Mouse (Mus musculus) lung, postnatal 0 days (tissue): Measurements from ENCODE around the gene Ube2h. TPM values are rescaled to one million over a fixed set of nuclear protein-coding genes. Genes with fewer than 3 reads are reported as not detected.

Source experiments
- ATAC-seq: fragments of 200-750 bp; cut with Nextera tagmentation; 2 replicates; pipeline ENCODE4 v1.8.0; 2017; ENCODE audit warnings: moderate library complexity
- DNase-seq: peaks from one replicate; pipeline ENCODE4 v3.0.0-alpha.2; 2016; ENCODE audit warnings: low spot score
- H3K27ac ChIP-seq: fragments of 300-500 bp; sonication (generic); 2 replicates; pipeline ENCODE4 v1.5.1; 2014; ENCODE audit warnings: antibody characterized with exemption, mild to moderate bottlenecking, low read length, mixed read lengths
- H3K27me3 ChIP-seq: fragments of 300-500 bp; sonication (generic); replicated peaks from 2 replicates; pipeline ENCODE4 v1.6.1; 2014; ENCODE audit warnings: low read length, mixed read lengths; ENCODE audit not compliant: insufficient read depth
- H3K36me3 ChIP-seq: fragments of 300-500 bp; sonication (generic); 2 replicates; pipeline ENCODE4 v1.6.1; 2014; ENCODE audit warnings: low read length, mixed read lengths; ENCODE audit not compliant: insufficient read depth
- H3K4me1 ChIP-seq: fragments of 300-500 bp; sonication (generic); 2 replicates; pipeline ENCODE4 v1.6.1; 2014; ENCODE audit warnings: antibody characterized with exemption, low read depth, low read length, mixed read lengths; ENCODE audit not compliant: insufficient read depth
- H3K4me2 ChIP-seq: fragments of 300-500 bp; sonication (generic); replicated peaks from 2 replicates; pipeline ENCODE4 v1.6.1; 2014; ENCODE audit warnings: low read depth, mild to moderate bottlenecking, low read length, moderate library complexity, mixed read lengths
- H3K4me3 ChIP-seq: fragments of 300-500 bp; sonication (generic); 2 replicates; pipeline ENCODE4 v1.5.1; 2014; ENCODE audit warnings: low read depth, low read length
- H3K9ac ChIP-seq: fragments of 300-500 bp; sonication (generic); replicated peaks from 2 replicates; pipeline ENCODE4 v1.6.1; 2014; ENCODE audit warnings: low read depth, mild to moderate bottlenecking
- H3K9me3 ChIP-seq: fragments of 300-500 bp; sonication (generic); 2 replicates; pipeline ENCODE4 v1.6.1; 2016; ENCODE audit warnings: low read length, mixed read lengths
- CTCF ChIP-seq: IDR thresholded peaks from 2 replicates; pipeline ENCODE4 v1.5.1; 2016; ENCODE audit warnings: antibody characterized with exemption, mild to moderate bottlenecking
- EP300 ChIP-seq: IDR thresholded peaks from 2 replicates; pipeline ENCODE4 v1.6.1; 2016; ENCODE audit warnings: antibody characterized with exemption, mild to moderate bottlenecking, control low read depth
- WGBS: fragments of 180-500 bp; shearing (Covaris S2); extraction: QIAGEN DNeasy Blood & Tissue Kit; methylation state at CpG from one replicate; pipeline ENCODE4 v1.1.7; 2014; 5-methylcytosine and 5-hydroxymethylcytosine counted together
- polyA plus RNA-seq: library from polyadenylated mRNA; unstranded; fragments of >200 nt; fragmentation: Nextera tagmentation; extraction: Ambion mirVana; gene quantifications from 2 replicates; pipeline ENCODE4 v1.2.1, GENCODE M21; 2015

Gene Ube2h
- 34.5 and 40.3 TPM in 2 replicates for polyA plus RNA-seq

DNA sequence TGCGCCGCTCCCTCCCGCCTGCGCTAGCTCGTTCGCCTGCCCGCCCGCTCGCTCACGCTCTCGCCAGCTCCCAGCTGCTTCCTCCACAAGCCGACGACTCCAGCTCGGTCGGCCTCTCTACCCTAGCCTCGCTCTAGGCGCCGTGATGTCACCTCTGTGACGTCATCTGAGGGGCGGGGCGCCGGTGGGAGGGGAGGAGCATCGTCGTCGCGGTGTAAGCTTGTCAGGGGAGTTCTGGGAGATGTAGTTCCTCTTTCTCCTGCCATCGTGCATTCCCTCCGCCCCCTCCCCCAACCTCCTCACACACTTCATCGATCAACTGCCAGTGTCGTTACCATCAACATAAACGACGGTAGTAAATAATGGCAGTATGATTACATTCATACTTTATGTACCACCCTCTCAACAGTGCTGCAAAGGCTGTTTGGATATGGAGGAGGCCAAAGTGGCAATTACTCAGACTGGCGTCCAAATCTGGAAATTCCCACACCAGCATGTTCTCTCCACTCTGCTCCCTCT lies at the start of gene Ube2h:
Ube2h (minus strand) TSS at position 141 of the 519 bp plus-strand sequence.
- H3K4me2 ChIP-seq: peak within 1 kb of the TSS; percentile 71
- DNase-seq: peak; percentile 96

DNA sequence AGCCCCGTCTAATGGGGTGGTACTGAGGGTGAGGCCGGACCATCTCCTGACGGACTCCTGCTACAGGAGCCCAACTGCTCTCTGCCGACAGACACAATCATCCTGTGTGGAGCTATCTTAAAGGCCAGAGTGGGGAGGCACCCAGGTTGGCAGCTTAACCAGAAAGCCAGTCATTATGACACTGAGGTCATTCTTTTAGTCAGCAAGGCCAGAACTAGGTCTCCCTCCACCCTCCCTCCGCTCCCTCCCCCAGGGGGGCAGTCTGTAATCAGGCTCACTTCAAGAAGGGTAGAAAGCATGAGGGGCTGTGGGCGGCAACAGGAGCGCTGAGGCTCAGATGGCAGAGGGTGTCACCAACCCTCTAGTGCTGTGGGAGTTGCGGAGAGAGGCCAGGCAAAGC lies 49.3 kb upstream of the Ube2h start:
- Histone ChIP-seq H3K4me3 (no peak overlapping the region), H3K4me1 (no peaks in the 10 kb centered on the region), H3K4me2 (no peak overlapping the region), H3K27me3 (no peaks in the 10 kb centered on the region), H3K9ac (no peak overlapping the region), H3K9me3 (no peaks in the 10 kb centered on the region), H3K27ac (no peak overlapping the region), H3K36me3 (no peaks in the 10 kb centered on the region)
- DNase-seq: no peak
- ATAC-seq: no peak
- TF ChIP-seq EP300 (no peak), CTCF (no peak)
- 76% methylated on average over 8 of the region's 8 CpGs for WGBS

More for the DNA sequence above, at the start of gene Ube2h:
- ATAC-seq: peak; percentile 88
- Histone ChIP-seq H3K9ac (peak within 1 kb of the TSS; percentile 84), H3K27me3 (no peaks in the 10 kb centered on the region), H3K36me3 (no peaks in the 10 kb centered on the region), H3K27ac (peak within 1 kb of the TSS; percentile 91), H3K4me1 (peaks cover 13% of the 10 kb centered on the region), H3K4me3 (peak within 1 kb of the TSS; percentile 80), H3K9me3 (no peaks in the 10 kb centered on the region)
- TF ChIP-seq EP300: no peak
- no peak for TF ChIP-seq CTCF
- under 1% methylated on average over 31 of the region's 33 CpGs for WGBS

DNA sequence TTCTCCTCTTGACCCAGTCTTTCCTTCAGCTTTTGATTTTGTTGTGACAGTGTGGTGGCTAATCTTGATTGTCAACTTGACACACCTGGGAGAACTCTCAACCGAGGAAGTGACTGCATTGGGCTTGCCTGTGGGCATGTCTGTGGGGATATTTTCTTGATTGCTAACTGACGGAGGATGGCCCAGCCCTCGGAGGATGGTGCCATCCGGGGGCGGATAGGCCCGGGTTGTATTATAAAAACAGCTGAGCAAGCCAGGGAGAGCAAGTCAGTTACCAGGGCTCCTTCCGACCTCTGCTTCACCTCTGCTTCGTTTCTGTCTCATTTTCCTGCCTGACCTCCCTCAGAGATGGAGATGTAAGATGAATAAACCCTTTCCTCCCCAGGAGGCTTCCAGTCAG lies 48.4 kb upstream of the Ube2h start:
- ATAC-seq: no peak
- TF ChIP-seq CTCF: no peak
- no peak for TF ChIP-seq EP300
- Histone ChIP-seq H3K9ac (no peak overlapping the region), H3K27me3 (no peaks in the 10 kb centered on the region), H3K4me3 (no peak overlapping the region), H3K27ac (no peak overlapping the region), H3K9me3 (no peaks in the 10 kb centered on the region), H3K4me1 (no peaks in the 10 kb centered on the region), H3K4me2 (no peak overlapping the region), H3K36me3 (no peaks in the 10 kb centered on the region)
- no peak for DNase-seq
- 37% methylated on average over 8 of the region's 8 CpGs for WGBS

DNA sequence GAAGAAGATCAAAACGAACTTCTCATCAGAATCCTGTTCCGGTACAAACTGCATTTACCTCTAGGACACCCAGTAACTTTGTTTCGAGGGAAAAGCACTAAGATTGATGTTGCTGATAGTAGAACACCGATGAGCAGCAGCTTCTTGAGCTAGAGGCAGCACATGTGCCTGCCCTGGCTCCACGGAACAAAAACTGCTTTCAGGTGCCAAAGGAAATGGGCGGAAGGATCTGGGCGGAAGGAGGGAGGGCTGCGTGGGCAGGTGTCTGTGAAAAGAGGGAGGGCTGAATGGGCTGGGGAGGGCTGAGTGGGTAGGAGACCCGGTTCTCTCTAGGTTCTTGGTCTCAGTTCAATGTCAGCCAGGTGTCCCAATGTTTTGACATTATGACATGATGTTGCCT lies 47.0 kb upstream of the Ube2h start:
- no peak overlapping the region for H3K9ac ChIP-seq
- whole genome bisulfite sequencing: 60% methylated on average over 9 of the region's 9 CpGs
- H3K4me1 ChIP-seq: no peaks in the 10 kb centered on the region
- no peaks in the 10 kb centered on the region for H3K36me3 ChIP-seq
- ATAC-seq (no peak), DNase-seq (no peak)
- no peak overlapping the region for H3K27ac ChIP-seq
- no peaks in the 10 kb centered on the region for H3K27me3 ChIP-seq
- H3K4me3 ChIP-seq: no peak overlapping the region
- TF ChIP-seq EP300 (no peak), CTCF (no peak)
- H3K4me2 ChIP-seq: no peak overlapping the region
- no peaks in the 10 kb centered on the region for H3K9me3 ChIP-seq

DNA sequence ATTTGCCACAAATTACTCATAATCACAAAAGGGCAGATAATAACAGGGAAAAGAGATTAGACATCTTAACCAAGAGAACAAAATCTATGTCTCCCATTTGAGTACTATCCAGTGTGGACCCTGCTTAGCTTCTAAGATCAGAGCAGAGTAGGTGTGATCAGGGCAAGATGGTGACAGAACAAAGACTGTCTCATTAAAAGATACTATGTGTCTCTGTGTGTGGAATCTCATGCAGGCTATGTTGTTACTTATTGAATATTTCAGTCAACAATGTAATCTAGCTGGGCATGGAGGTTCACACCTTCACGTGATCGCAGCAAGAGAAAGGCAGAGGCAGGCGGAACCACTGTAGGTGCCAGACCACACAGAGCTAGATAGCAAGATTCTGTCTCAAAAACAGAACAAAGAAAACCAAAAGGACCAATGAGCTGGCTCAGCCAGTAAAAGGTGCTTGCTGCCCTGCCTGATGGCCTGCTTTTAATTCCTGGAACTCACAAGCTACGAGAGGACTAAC lies 43.0 kb upstream of the Ube2h start:
- 88% methylated on average over 4 of the region's 4 CpGs for whole genome bisulfite sequencing

DNA sequence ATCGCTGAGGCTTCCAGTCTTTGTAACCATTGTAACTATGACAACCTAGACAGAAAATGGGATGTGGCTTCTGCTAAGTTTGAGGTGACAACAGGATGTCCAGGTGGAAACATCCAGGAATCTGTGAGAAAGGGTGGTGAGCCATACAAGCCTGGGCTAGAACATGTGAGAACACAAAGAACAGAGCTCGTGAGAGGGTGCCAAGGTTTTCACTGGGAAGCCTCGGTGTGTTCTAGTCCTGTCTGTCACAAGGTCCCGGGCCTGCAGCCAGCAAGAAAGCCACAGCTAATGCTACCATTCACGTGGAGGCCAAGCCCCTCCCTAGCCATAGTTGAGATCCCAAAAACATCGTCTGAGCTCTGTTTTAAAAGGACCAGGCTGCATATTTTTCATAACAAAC lies 42.4 kb upstream of the Ube2h start:
- DNase-seq (no peak), ATAC-seq (no peak)
- Histone ChIP-seq H3K4me3 (no peak overlapping the region), H3K9ac (no peak overlapping the region), H3K27me3 (no peaks in the 10 kb centered on the region), H3K4me2 (no peak overlapping the region), H3K4me1 (no peaks in the 10 kb centered on the region), H3K36me3 (no peaks in the 10 kb centered on the region), H3K27ac (no peak overlapping the region), H3K9me3 (no peaks in the 10 kb centered on the region)
- no peak for TF ChIP-seq CTCF
- no peak for TF ChIP-seq EP300
- WGBS: 50% methylated on average over 6 of the region's 6 CpGs

More for the DNA sequence above, 43.0 kb upstream of the Ube2h start:
- no peak overlapping the region for H3K9ac ChIP-seq
- H3K4me2 ChIP-seq: no peak overlapping the region
- DNase-seq: no peak
- no peaks in the 10 kb centered on the region for H3K4me1 ChIP-seq
- H3K4me3 ChIP-seq: no peak overlapping the region
- H3K9me3 ChIP-seq: no peaks in the 10 kb centered on the region
- no peak for ATAC-seq
- H3K27me3 ChIP-seq: no peaks in the 10 kb centered on the region
- H3K27ac ChIP-seq: no peak overlapping the region
- no peak for TF ChIP-seq EP300
- no peak for TF ChIP-seq CTCF
- H3K36me3 ChIP-seq: no peaks in the 10 kb centered on the region

DNA sequence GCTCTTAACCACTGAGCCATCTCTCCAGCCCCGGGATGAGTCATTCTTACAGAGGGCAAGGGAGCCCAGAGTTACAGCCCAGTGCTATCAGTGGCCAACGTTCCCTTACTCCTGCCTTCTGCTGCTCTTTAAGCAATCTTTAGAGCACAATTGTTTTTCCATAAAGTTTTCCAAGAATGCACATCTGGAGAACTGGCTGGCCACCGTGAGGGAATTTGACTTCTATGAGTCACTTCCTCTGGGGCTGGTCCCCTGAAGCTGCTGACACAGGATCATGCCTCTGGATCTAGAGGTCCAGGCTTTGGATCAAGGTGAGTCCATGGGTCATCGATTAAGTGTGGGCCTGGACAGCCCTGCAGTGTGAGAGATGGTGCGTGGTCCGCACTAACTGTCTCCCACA lies 39.7 kb upstream of the Ube2h start:
- peak; percentile 66 for DNase-seq
- no peaks in the 10 kb centered on the region for H3K9me3 ChIP-seq
- no peak overlapping the region for H3K9ac ChIP-seq
- no peak overlapping the region for H3K27ac ChIP-seq
- no peaks in the 10 kb centered on the region for H3K27me3 ChIP-seq
- TF ChIP-seq CTCF: no peak
- no peak for TF ChIP-seq EP300
- no peaks in the 10 kb centered on the region for H3K36me3 ChIP-seq
- 67% methylated on average over 6 of the region's 6 CpGs for WGBS
- peak; percentile 53 for ATAC-seq
- no peak overlapping the region for H3K4me2 ChIP-seq
- H3K4me1 ChIP-seq: no peaks in the 10 kb centered on the region
- H3K4me3 ChIP-seq: no peak overlapping the region
